Mouse (Mus musculus): ENCODE measurements around the gene Maml2. TPM values are rescaled to one million over a fixed set of nuclear protein-coding genes. Genes with fewer than 3 reads are reported as not detected.

The Maml2 gene
- polyA plus RNA-seq, 1 experiment from 2014 or later: 12.1 TPM

DNA sequence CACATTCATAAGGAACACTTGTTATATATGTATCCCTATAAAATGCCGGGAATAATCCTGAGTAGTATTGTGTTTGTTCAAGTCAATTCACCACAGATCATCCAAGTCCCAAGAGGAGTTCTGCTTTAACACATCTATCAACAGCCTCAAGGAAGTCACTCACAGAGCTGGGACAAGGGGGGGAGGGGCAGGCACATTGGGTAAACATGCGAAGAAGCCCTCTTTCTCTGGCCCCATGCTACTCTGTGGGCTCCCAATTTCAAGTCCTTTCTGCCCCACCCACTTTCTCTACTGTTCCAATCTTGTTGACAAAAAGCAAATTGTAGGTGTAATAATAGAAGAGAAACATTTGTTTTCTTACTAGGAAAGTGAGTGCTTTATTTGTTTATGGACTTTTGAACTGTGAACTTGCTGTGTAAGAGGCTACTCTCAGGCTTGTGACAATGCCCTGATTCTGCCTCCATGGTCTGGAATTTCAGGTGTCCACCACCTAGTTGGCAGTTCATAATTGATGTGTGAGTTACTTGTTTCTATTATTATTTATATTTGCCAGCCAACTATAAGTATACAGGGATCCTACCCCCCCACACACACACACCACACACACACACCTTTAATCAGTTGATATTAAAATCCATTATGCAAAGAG lies 131.8 kb downstream of the Maml2 start:
- no peak overlapping the region for H3K27ac ChIP-seq (replicated peaks; ENCODE audit: low read depth, low read length)
- no peak for ATAC-seq (ENCODE audit: low FRiP score, low TSS enrichment)
- no peak overlapping the region for H3K4me2 ChIP-seq (ENCODE audit: low read length)
- no peak overlapping the region for H3K9ac ChIP-seq (replicated peaks; ENCODE audit: low read length)
- no peak for DNase-seq
- H3K36me3 ChIP-seq (ENCODE audit: control insufficient read depth, insufficient read depth, low read length): no peaks in the 10 kb centered on the region
- H3K27me3 ChIP-seq (ENCODE audit: control insufficient read depth, insufficient read depth, low read length): no peaks in the 10 kb centered on the region
- no peak overlapping the region for H3K4me3 ChIP-seq (replicated peaks; ENCODE audit: low read depth, low read length)
- H3K4me1 ChIP-seq (ENCODE audit: control insufficient read depth, insufficient read depth, low read length): peaks cover 23% of the 10 kb centered on the region; the same call in 1 of the 2 replicates
- no peaks in the 10 kb centered on the region for H3K9me3 ChIP-seq (ENCODE audit: control insufficient read depth, low read length)
- WGBS: 63% methylated on average over 2 of the region's 2 CpGs

DNA sequence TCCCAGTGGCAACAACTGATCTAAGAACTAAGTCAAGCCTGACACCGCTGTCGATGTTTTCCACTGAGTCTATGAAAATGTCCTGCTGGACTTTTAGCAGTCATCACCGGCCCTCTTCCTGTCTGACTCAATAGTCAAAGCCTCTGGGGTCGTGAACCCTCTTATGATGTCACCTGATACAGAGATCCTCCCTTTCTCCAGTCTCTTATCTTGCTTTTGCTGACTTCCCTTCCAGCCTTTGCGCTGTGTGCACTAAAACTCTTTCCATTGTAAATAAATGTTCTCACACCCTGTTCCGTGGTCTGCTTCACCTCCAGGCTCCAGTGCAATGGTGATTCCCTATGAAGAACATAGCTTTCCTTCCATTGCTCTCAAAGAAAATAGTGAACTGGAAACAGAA lies 132.5 kb downstream of the Maml2 start:
- no peak for DNase-seq
- no peak for ATAC-seq (ENCODE audit: low FRiP score, low TSS enrichment)
- Histone ChIP-seq H3K4me3 (replicated peaks; ENCODE audit: low read depth, low read length) (no peak overlapping the region), H3K9ac (replicated peaks; ENCODE audit: low read length) (no peak overlapping the region), H3K27ac (replicated peaks; ENCODE audit: low read depth, low read length) (no peak overlapping the region), H3K9me3 (ENCODE audit: control insufficient read depth, low read length) (no peaks in the 10 kb centered on the region), H3K27me3 (ENCODE audit: control insufficient read depth, insufficient read depth, low read length) (no peaks in the 10 kb centered on the region), H3K4me1 (ENCODE audit: control insufficient read depth, insufficient read depth, low read length) (peaks cover 19% of the 10 kb centered on the region; the same call in 1 of the 2 replicates), H3K36me3 (ENCODE audit: control insufficient read depth, insufficient read depth, low read length) (no peaks in the 10 kb centered on the region), H3K4me2 (ENCODE audit: low read length) (no peak overlapping the region)
- WGBS: 91% methylated on average over 6 of the region's 6 CpGs

DNA sequence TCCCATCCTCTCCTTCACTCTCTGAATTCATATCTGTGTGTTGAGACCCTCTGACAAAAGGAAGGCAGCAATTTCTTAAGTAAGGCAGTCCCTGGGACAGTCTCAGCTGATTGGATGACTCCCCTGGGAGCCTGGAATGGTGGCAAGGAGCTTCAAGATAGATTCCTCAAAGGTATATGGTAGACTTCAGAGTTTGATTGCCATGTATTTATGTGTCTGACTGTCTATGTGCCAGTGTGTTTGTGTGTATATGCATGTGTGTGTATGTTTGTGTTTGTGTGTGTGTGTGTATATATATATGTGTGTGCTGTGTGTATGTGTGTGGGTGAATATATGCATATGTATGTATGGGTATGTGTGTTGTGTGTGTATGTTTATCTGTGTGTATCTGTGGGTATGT lies 133.0 kb downstream of the Maml2 start:
- Histone ChIP-seq H3K4me2 (ENCODE audit: low read length) (no peak overlapping the region), H3K9me3 (ENCODE audit: control insufficient read depth, low read length) (no peaks in the 10 kb centered on the region), H3K27me3 (ENCODE audit: control insufficient read depth, insufficient read depth, low read length) (no peaks in the 10 kb centered on the region), H3K27ac (replicated peaks; ENCODE audit: low read depth, low read length) (no peak overlapping the region), H3K4me3 (replicated peaks; ENCODE audit: low read depth, low read length) (no peak overlapping the region), H3K36me3 (ENCODE audit: control insufficient read depth, insufficient read depth, low read length) (no peaks in the 10 kb centered on the region), H3K9ac (replicated peaks; ENCODE audit: low read length) (no peak overlapping the region), H3K4me1 (ENCODE audit: control insufficient read depth, insufficient read depth, low read length) (peaks cover 16% of the 10 kb centered on the region; the same call in 1 of the 2 replicates)
- DNase-seq (no peak), ATAC-seq (ENCODE audit: low FRiP score, low TSS enrichment) (0 out of 2 replicates have a peak, but pooled peaks have one; percentile 14)

GRCm38 (mm10) chr9:13431646-13432045 lies 133.9 kb downstream of the Maml2 start:
- H3K4me3 ChIP-seq (replicated peaks; ENCODE audit: low read depth, low read length): no peak overlapping the region
- no peak overlapping the region for H3K27ac ChIP-seq (replicated peaks; ENCODE audit: low read depth, low read length)
- no peak overlapping the region for H3K4me2 ChIP-seq (ENCODE audit: low read length)
- H3K36me3 ChIP-seq (ENCODE audit: control insufficient read depth, insufficient read depth, low read length): no peaks in the 10 kb centered on the region
- DNase-seq (no peak), ATAC-seq (ENCODE audit: low FRiP score, low TSS enrichment) (no peak)
- no peaks in the 10 kb centered on the region for H3K27me3 ChIP-seq (ENCODE audit: control insufficient read depth, insufficient read depth, low read length)
- 92% methylated on average over 3 of the region's 3 CpGs for WGBS
- no peaks in the 10 kb centered on the region for H3K9me3 ChIP-seq (ENCODE audit: control insufficient read depth, low read length)
- no peak overlapping the region for H3K9ac ChIP-seq (replicated peaks; ENCODE audit: low read length)
- H3K4me1 ChIP-seq (ENCODE audit: control insufficient read depth, insufficient read depth, low read length): peaks cover 13% of the 10 kb centered on the region; the same call in 1 of the 2 replicates

GRCm38 (mm10) chr9:13433501-13434090 lies 135.8 kb downstream of the Maml2 start:
- no peak for ATAC-seq (ENCODE audit: low FRiP score, low TSS enrichment)
- no peaks in the 10 kb centered on the region for H3K9me3 ChIP-seq (ENCODE audit: control insufficient read depth, low read length)
- WGBS: 81% methylated on average over 6 of the region's 6 CpGs

DNA sequence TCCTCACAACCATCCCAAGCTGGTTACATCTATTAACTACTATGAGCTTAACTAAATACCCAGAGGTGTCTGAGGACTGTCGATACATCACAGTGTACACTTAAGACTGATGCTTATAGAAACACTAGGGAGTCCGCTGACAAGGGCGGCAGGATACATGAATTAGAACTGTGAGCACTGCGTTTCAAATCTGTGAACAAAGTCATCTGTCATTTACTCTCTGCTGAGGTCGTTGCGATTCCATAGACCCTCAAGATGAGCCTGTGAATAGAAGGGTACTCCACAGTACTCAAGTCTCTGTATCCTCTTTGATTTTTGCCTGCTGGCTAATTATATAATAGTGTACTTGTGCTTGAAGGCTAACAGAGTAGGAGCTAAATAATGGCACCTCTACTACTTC lies 143.2 kb downstream of the Maml2 start:
- Histone ChIP-seq H3K27me3 (ENCODE audit: control insufficient read depth, insufficient read depth, low read length) (no peaks in the 10 kb centered on the region), H3K27ac (replicated peaks; ENCODE audit: low read depth, low read length) (no peak overlapping the region), H3K36me3 (ENCODE audit: control insufficient read depth, insufficient read depth, low read length) (no peaks in the 10 kb centered on the region), H3K4me3 (replicated peaks; ENCODE audit: low read depth, low read length) (no peak overlapping the region), H3K9me3 (ENCODE audit: control insufficient read depth, low read length) (no peaks in the 10 kb centered on the region), H3K4me2 (ENCODE audit: low read length) (no peak overlapping the region), H3K4me1 (ENCODE audit: control insufficient read depth, insufficient read depth, low read length) (no peaks in the 10 kb centered on the region), H3K9ac (replicated peaks; ENCODE audit: low read length) (no peak overlapping the region)
- no peak for DNase-seq
- ATAC-seq (ENCODE audit: low FRiP score, low TSS enrichment): no peak
- WGBS: 54% methylated on average over 6 of the region's 6 CpGs

More at GRCm38 (mm10) chr9:13433501-13434090, 135.8 kb downstream of the Maml2 start:
- H3K9ac ChIP-seq (replicated peaks; ENCODE audit: low read length): no peak overlapping the region
- no peak for DNase-seq
- H3K4me3 ChIP-seq (replicated peaks; ENCODE audit: low read depth, low read length): no peak overlapping the region
- H3K36me3 ChIP-seq (ENCODE audit: control insufficient read depth, insufficient read depth, low read length): no peaks in the 10 kb centered on the region
- H3K27me3 ChIP-seq (ENCODE audit: control insufficient read depth, insufficient read depth, low read length): no peaks in the 10 kb centered on the region
- no peak overlapping the region for H3K4me2 ChIP-seq (ENCODE audit: low read length)
- H3K27ac ChIP-seq (replicated peaks; ENCODE audit: low read depth, low read length): no peak overlapping the region
- 0 out of 2 replicates have a peak, but pooled peaks cover 2% of the 10 kb centered on the region for H3K4me1 ChIP-seq (ENCODE audit: control insufficient read depth, insufficient read depth, low read length)

DNA sequence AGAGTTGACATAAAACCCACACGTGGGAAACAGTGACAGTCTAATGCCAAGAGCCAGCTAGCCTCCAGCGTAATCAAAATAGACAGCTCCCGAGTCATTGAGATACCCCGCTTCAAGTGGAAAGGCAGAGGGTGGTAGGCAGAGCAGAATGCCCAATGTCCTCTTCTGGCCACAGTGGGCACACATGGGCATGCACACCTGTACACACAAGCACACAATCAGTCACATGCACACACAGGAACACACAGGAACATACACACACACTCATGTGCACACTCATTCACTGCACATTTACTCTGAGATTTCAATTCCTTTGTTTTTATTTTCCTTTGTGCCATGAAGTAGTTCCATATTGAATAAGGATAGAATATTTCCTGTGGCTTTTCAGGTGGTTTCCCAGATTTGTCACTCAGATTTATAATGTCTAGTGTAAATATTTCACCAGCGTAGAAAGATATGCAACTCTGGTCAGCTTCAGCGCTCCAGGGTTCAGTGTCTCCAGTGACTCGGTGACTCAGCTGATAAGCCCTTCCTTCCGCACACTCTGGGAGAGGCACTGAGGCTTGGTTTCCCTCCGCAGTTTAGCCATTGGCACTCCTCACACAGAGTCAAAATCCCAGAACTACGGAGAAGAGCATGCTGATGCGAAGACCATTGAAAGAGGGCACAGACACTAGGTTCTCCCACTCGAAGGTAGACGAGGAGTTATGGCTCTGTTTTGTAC lies 144.4 kb downstream of the Maml2 start:
- H3K27ac ChIP-seq (replicated peaks; ENCODE audit: low read depth, low read length): no peak overlapping the region
- no peak overlapping the region for H3K4me2 ChIP-seq (ENCODE audit: low read length)
- no peaks in the 10 kb centered on the region for H3K9me3 ChIP-seq (ENCODE audit: control insufficient read depth, low read length)
- H3K36me3 ChIP-seq (ENCODE audit: control insufficient read depth, insufficient read depth, low read length): no peaks in the 10 kb centered on the region
- DNase-seq (no peak), ATAC-seq (ENCODE audit: low FRiP score, low TSS enrichment) (no peak)
- WGBS: 89% methylated on average over 13 of the region's 13 CpGs
- no peaks in the 10 kb centered on the region for H3K27me3 ChIP-seq (ENCODE audit: control insufficient read depth, insufficient read depth, low read length)
- no peak overlapping the region for H3K4me3 ChIP-seq (replicated peaks; ENCODE audit: low read depth, low read length)
- no peaks in the 10 kb centered on the region for H3K4me1 ChIP-seq (ENCODE audit: control insufficient read depth, insufficient read depth, low read length)
- H3K9ac ChIP-seq (replicated peaks; ENCODE audit: low read length): no peak overlapping the region

GRCm38 (mm10) chr9:13443484-13444211 lies 145.9 kb downstream of the Maml2 start:
- Histone ChIP-seq H3K27me3 (ENCODE audit: control insufficient read depth, insufficient read depth, low read length) (no peaks in the 10 kb centered on the region), H3K4me1 (ENCODE audit: control insufficient read depth, insufficient read depth, low read length) (no peaks in the 10 kb centered on the region), H3K36me3 (ENCODE audit: control insufficient read depth, insufficient read depth, low read length) (no peaks in the 10 kb centered on the region), H3K9me3 (ENCODE audit: control insufficient read depth, low read length) (no peaks in the 10 kb centered on the region), H3K4me3 (replicated peaks; ENCODE audit: low read depth, low read length) (no peak overlapping the region), H3K4me2 (ENCODE audit: low read length) (no peak overlapping the region), H3K27ac (replicated peaks; ENCODE audit: low read depth, low read length) (no peak overlapping the region), H3K9ac (replicated peaks; ENCODE audit: low read length) (no peak overlapping the region)
- no peak for DNase-seq
- 57% methylated on average over 1 of the region's 1 CpGs for WGBS
- ATAC-seq (ENCODE audit: low FRiP score, low TSS enrichment): no peak

Data from midbrain, embryonic 14.5 days (tissue).